Mouse (Mus musculus): Measurements from ENCODE around the gene Lsmem1.
A peak's percentile ranks its signal among the peaks of the same experiment; 100 is the strongest.
"Not testable (repeated sequence)": the region's sequence is repeated elsewhere in the genome, so short reads cannot be mapped to it uniquely, and the experiment has no call there.

Gene Lsmem1

GRCm38 (mm10) chr12:40214888-40215876, 15.9 kb upstream of the Lsmem1 start:
- no peak for DNase-seq (ENCODE audit: low spot score)

- DNase-seq (ENCODE audit: low spot score): no peak
Measured at GRCm38 (mm10) chr12:40209049-40209448, 9.8 kb upstream of the Lsmem1 start.

GRCm38 (mm10) chr12:40207909-40208308, 8.6 kb upstream of the Lsmem1 start:
- no peak for DNase-seq (ENCODE audit: low spot score)

- DNase-seq (ENCODE audit: low spot score): no peak
Measured at GRCm38 (mm10) chr12:40202161-40203035, 3.1 kb upstream of the Lsmem1 start.

- no peak for DNase-seq (ENCODE audit: low spot score)
Measured at GRCm38 (mm10) chr12:40200484-40201235, 1.4 kb upstream of the Lsmem1 start.

- DNase-seq (ENCODE audit: low spot score): peak; percentile 56
Measured at GRCm38 (mm10) chr12:40199795-40200402, 609 bp upstream of the Lsmem1 start.

GRCm38 (mm10) chr12:40198427-40198826, 863 bp downstream of the Lsmem1 start:
- DNase-seq (ENCODE audit: low spot score): no peak

- no peak for DNase-seq (ENCODE audit: low spot score)
Measured at GRCm38 (mm10) chr12:40198019-40198418, 1.3 kb downstream of the Lsmem1 start.

- no peak for DNase-seq (ENCODE audit: low spot score)
Measured at GRCm38 (mm10) chr12:40197511-40197910, 1.8 kb downstream of the Lsmem1 start.

- DNase-seq (ENCODE audit: low spot score): no peak
Measured at GRCm38 (mm10) chr12:40185474-40185873, 13.8 kb downstream of the Lsmem1 start.

GRCm38 (mm10) chr12:40177089-40177488, 22.2 kb downstream of the Lsmem1 start:
- DNase-seq (ENCODE audit: low spot score): no peak

GRCm38 (mm10) chr12:40176158-40176557, 23.1 kb downstream of the Lsmem1 start:
- DNase-seq (ENCODE audit: low spot score): no peak

- DNase-seq (ENCODE audit: low spot score): not testable (repeated sequence)
Measured at GRCm38 (mm10) chr12:40175171-40175570, 24.1 kb downstream of the Lsmem1 start.

- DNase-seq (ENCODE audit: low spot score): no peak
Measured at GRCm38 (mm10) chr12:40171637-40172036, 27.7 kb downstream of the Lsmem1 start.

GRCm38 (mm10) chr12:40169675-40170074, 29.6 kb downstream of the Lsmem1 start:
- DNase-seq (ENCODE audit: low spot score): no peak

- DNase-seq (ENCODE audit: low spot score): peak; percentile 5
Measured at GRCm38 (mm10) chr12:40164621-40165020, 34.7 kb downstream of the Lsmem1 start.

- no peak for DNase-seq (ENCODE audit: low spot score)
Measured at GRCm38 (mm10) chr12:40160777-40161176, 38.5 kb downstream of the Lsmem1 start.

- DNase-seq (ENCODE audit: low spot score): no peak
Measured at GRCm38 (mm10) chr12:40154188-40154587, 45.1 kb downstream of the Lsmem1 start.

GRCm38 (mm10) chr12:40152353-40153069, 46.8 kb downstream of the Lsmem1 start:
- DNase-seq (ENCODE audit: low spot score): no peak

- no peak for DNase-seq (ENCODE audit: low spot score)
Measured at GRCm38 (mm10) chr12:40147319-40147718, 52.0 kb downstream of the Lsmem1 start.

GRCm38 (mm10) chr12:40146510-40146909, 52.8 kb downstream of the Lsmem1 start:
- DNase-seq (ENCODE audit: low spot score): no peak
